Mouse (Mus musculus) B cell, adult 2 months (primary cell): Measurements from ENCODE around the gene Ace.

Experiments used
- DNase-seq, 2 experiments: peaks; one replicate each; pipeline ENCODE4 v3.0.0; 2022

The Ace gene

GRCm38 (mm10) chr11:105967741-105968574, at the start of gene Ace:
Ace (plus strand) TSS chr11:105967945.
- DNase-seq, result no peak

DNA sequence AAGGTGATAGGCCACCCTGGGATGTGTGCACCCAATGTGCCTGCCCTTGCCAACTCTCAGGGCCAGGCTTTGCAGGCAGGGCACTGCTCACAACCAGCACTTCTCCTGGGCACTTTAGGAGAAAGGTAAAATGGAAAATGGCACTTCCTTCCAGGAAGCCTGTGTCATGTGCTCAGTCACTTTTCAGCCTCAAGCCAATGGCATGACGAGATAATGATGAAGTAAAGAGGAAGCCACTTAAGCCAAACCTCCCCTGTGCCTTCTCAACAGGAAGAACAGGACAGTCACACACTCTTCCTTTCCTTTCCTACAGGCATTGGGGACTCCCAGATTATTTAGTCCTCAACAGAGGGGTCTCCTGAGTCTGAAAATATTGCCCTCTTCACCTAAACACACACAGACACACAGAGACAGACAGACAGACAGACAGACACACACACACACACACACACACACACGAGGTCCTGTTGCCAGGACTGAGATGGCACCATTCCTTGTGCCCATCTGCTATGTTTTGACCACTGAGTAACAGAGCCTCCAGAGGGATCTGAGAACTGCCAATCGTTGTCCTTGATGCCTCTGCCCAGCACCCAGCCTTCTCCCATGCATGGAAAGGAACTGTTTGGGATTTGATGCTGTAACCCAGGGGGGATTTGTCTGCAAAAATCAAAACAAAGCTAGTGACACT, 47.5 kb upstream of the Ace start:
- no peak for DNase-seq

GRCm38 (mm10) chr11:105920836-105921235, 46.9 kb upstream of the Ace start:
- no peak for DNase-seq

DNA sequence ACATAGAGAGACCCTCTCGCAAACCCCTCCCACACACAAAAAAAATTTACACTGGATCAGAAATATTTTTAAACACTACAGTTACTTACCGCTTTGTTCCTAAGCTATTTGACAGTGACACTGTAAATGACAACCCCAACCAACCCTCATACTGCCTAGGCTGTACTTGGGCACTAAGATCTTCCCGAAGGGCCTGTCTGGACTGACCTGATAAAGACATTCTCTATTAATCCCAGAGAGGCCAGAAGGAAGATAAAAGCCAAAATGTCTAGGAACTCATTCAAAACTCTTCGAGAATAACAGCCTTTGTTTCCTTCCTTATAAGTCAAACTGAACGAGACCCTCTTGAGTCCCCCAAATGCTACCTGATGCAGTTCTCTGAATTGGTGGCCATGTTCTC, 46.5 kb upstream of the Ace start:
- DNase-seq, result no peak

GRCm38 (mm10) chr11:105922769-105923663, 44.7 kb upstream of the Ace start:
- no peak for DNase-seq

DNA sequence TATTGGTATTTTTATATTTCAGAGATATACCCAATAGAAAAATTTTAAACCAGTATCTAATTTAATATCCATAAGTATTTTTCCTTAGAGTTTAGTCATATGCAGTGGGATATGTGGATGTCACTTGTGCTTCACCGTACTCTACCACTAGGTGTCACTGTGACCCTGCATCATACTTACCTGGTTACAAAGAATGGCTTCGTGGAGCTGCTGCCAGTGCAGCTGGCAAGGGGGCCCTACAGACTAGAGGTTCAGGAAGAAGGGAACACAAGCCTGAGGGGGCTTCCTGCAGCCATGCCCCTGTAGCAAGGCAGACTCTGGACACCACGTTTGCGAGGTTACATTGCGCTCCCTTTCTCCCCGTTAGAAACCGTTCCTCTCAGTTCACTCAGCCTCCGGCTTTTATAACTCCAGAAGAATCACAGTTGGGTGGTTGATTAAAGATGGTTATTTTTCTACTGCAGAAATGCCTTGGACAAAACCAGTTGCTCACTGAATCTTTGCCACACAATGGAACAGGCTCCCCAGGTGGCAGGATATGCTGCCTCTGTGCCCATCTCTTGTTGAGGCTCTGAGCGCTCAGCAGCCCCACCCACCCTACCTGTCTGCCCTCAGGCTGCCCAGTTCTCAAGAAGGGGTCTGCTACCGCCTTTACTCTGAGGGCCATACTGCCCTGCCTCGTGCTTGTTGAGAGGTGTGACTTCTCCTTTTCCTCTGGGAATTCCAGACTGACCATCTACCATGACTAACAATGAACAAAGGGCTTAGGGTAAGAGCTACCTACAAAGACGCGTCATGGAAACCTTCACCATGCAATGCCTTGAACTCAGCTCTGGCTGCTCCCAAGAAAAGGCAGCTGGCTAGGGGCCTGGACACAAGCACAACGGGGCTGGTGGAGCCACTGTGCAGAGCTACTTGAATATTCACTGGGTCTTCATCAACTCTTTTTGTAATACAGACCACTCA, 40.4 kb upstream of the Ace start:
- DNase-seq, result peak; percentile 77 to 78

DNA sequence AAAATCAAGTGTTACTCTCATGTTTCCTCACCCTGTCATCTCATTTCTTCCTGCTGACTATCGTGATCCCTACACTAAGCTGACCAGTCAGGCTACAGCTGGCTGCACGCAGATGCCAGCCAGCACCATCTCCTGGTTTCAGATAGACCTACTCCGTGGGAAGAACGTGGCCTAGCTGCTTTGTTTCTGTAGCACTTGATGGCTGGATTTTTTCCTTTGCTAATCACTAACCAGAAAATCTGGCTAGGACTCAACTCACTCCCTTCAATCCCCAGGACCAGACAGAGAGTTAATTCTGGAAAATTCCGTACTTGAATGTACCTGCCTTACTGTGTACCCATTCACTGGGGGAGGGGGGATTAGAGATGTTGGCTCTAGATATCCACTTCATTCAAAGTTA, 39.6 kb upstream of the Ace start:
- DNase-seq, result no peak

GRCm38 (mm10) chr11:105931380-105931779, 36.4 kb upstream of the Ace start:
- DNase-seq, result no peak

- DNase-seq, result no peak
Observed at GRCm38 (mm10) chr11:105933746-105934145, 34.0 kb upstream of the Ace start.

- DNase-seq, result no peak
Observed at GRCm38 (mm10) chr11:105934303-105934711, 33.4 kb upstream of the Ace start.

DNA sequence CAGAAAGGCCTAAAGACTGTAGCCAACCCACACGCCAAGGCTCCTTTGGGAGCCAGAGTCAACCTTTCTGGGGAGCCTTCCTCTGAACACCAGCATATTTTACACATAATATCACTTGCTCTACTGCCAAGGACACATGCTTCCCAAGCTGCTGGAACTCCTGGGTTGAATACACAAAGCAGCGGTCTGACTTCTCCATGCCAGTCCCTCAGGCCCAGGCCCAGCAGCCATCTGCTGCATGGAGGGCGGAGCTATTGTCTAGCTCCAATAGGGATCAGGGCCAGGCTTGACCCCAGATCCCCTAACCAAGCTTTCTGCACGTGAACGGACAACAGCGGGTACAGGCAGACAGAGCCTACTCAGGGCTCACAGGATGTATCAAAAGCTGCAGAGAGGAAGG, 32.9 kb upstream of the Ace start:
- no peak for DNase-seq

DNA sequence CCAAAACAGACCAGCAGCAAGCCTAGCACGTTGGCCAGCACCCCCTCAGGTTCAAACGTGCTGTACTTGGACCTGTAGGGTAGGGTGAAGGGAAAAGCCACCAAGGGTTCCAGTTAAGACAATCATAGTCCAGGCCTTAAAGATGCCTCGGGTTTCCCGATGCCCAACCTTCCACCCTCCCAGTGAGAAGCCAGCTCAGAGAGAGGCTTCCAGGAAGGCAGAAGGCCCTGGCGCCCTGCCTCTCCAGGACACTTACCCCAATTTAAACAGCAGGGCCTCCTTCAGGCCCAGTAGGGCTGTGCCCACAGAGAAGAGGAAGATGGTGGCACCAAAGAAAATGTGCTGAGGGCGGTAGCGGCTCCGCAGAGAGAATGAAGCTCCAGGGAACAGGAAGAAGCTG, 32.2 kb upstream of the Ace start:
- DNase-seq, result no peak

GRCm38 (mm10) chr11:105936200-105936599, 31.5 kb upstream of the Ace start:
- DNase-seq, result no peak

- DNase-seq, result no peak
Observed at GRCm38 (mm10) chr11:105936974-105937373, 30.8 kb upstream of the Ace start.

DNA sequence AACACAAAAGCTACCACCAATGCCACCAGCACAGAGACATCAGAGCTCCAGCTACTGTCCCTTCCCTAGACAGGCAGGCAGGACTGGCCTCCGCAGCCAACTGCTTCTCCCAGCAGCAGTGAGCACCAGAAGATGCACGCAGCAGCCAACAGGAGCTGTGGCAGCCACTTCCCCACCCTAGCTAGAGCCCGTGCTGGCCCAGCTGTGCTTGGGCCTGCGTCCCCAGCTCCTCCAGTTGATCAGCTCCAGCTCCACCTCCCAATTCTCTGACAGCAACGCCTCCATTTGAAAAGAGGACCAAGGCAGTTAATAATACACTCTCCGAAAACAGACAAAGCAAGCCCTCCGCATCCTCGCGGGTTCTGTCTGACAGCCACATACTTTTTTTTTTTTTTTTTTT, 29.0 kb upstream of the Ace start:
- DNase-seq, result no peak

DNA sequence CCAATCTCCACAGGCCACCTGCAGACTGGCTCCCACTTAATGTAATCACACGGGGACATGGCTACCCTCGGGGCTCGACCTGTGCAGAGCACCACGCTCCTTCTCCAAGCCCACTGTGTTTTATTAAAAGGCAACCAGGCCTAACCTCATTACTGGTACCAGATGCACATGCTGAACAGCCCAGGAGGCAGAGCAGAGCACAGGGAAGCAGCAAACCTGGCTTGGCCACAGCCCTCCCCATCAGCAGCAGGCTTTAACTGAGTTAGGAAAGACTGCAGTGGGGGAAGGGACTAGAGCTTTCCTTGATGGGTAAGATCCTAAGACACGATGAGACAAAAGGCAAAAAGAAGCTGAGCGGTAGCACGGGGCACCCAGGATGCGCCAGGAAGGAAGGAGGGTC, 25.8 kb upstream of the Ace start:
- DNase-seq, result no peak

- no peak for DNase-seq
Observed at GRCm38 (mm10) chr11:105943133-105944102, 24.3 kb upstream of the Ace start.

DNA sequence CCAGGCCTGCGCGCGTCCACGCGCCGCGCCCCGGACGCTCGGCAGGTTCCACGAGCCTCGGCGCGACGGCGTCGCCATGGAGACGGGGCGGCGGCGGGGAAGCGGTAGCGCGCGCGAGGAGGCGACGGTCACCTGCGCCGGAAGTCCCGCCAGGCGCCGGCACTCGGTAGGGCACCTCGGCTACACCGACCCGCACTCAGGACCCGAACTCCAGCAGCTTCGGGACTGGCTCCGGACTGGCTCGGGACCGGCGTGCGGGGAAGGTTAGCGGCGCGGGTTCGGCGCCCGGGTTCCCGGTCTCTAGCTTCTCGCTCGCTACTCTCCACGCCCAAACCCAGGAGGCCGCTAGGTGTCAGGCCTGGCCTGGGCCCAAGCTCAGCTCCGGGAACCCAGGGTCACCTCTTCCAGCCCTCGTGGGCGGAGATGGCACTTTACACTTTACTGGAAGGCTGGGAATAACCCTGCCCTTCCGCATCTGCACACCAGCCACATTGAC, 23.6 kb upstream of the Ace start:
- DNase-seq, result peak; percentile 40 to 47

DNA sequence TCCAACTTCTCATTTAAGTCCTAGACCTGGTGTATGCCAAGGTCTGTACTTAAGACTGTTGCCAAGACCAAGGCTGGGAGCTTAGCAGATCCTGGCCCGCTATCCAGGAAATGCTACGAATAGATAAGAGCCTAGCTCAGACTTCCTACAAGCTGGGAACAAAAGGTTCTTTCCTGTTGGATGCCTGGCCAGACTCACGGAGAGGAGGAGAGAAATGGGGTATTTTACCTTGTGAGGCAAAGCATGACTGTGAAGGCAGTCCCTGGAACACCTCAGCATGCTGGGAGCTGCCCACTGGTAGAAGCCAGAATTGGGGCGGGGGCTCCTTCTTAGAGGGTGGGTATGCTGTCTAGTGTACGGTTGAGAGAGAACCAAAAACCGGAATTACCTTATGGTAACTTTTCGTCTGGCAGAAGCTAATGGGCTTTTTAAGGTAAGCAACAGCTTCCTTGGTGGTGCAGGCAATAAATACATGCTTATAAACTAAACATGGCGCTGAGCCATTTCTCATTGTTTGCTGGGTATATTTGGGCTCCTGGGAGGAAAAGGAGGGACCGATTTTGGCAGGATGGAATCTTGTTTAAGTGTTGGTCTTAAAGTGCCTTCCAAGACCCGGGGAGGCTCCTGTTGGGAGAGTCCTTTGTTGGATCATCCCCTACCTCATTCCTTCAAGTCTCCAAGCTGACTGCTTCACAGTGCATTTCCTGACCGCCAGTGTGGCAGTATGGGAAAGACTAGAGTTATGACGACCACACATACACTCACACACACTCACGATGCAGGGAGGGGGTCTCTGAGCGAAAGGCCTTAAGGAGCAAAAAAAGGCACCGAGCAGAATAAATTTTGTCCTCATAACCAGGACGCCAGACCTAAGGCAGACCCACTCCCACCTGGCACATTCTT, 22.7 kb upstream of the Ace start:
- no peak for DNase-seq
